Mouse (Mus musculus) intestine, embryonic 16.5 days (tissue): ENCODE results near the gene Gpat3. TPM values are rescaled to one million over a fixed set of nuclear protein-coding genes. Genes with fewer than 3 reads are reported as not detected.
A peak's percentile ranks its signal among the peaks of the same experiment; 100 is the strongest.

Source experiments
- ATAC-seq: fragments of 200-750 bp; cut with Nextera tagmentation; 2 replicates; pipeline ENCODE4 v1.8.0; 2017; ENCODE audit warnings: moderate TSS enrichment, moderate library complexity
- H3K27ac ChIP-seq: fragments of 300-500 bp; sonication (generic); 2 replicates; pipeline ENCODE4 v1.5.1; 2014; ENCODE audit warnings: mild to moderate bottlenecking, low read length
- H3K27me3 ChIP-seq: fragments of 300-500 bp; sonication (generic); replicated peaks from 2 replicates; pipeline ENCODE4 v1.6.1; 2014; ENCODE audit warnings: low read length, control low read depth, mixed read lengths; ENCODE audit not compliant: control insufficient read depth, insufficient read depth
- H3K36me3 ChIP-seq: fragments of 300-500 bp; sonication (generic); 2 replicates; pipeline ENCODE4 v1.6.1; 2014; ENCODE audit warnings: low read length, control low read depth; ENCODE audit not compliant: control insufficient read depth, insufficient read depth
- H3K4me1 ChIP-seq: fragments of 300-500 bp; sonication (generic); 2 replicates; pipeline ENCODE4 v1.6.1; 2014; ENCODE audit warnings: low read length, control low read depth, mixed read lengths; ENCODE audit not compliant: control insufficient read depth, insufficient read depth
- H3K4me2 ChIP-seq: fragments of 300-500 bp; sonication (generic); 2 replicates; pipeline ENCODE4 v1.6.1; 2014; ENCODE audit warnings: low read depth, low read length, control low read depth
- H3K4me3 ChIP-seq: fragments of 300-500 bp; sonication (generic); 2 replicates; pipeline ENCODE4 v1.5.1; 2014; ENCODE audit warnings: mild to moderate bottlenecking, low read length
- H3K9ac ChIP-seq: fragments of 300-500 bp; sonication (generic); 2 replicates; pipeline ENCODE4 v1.6.1; 2014; ENCODE audit warnings: low read depth, low read length
- H3K9me3 ChIP-seq: fragments of 300-500 bp; sonication (generic); 2 replicates; pipeline ENCODE4 v1.6.1; 2016; ENCODE audit warnings: low read length, control low read depth; ENCODE audit not compliant: control insufficient read depth
- WGBS: fragments of 180-500 bp; shearing (Covaris S2); extraction: QIAGEN DNeasy Blood & Tissue Kit; methylation state at CpG from one replicate; pipeline ENCODE4 v1.1.7; 2014; 5-methylcytosine and 5-hydroxymethylcytosine counted together
- polyA plus RNA-seq: library from polyadenylated mRNA; unstranded; fragments of >200 nt; fragmentation: Nextera tagmentation; extraction: Ambion mirVana; gene quantifications from 2 replicates; pipeline ENCODE4 v1.2.1, GENCODE M21; 2015

Gene Gpat3
- polyA plus RNA-seq, 1 experiment from 2014 or later, result 20.5 TPM

- Histone ChIP-seq H3K4me3 (no peak overlapping the region), H3K27ac (no peak overlapping the region), H3K27me3 (peaks cover 2% of the 10 kb centered on the region; the same call in 1 of the 2 replicates), H3K4me2 (no peak overlapping the region), H3K36me3 (no peaks in the 10 kb centered on the region), H3K9ac (no peak overlapping the region), H3K4me1 (no peaks in the 10 kb centered on the region), H3K9me3 (no peaks in the 10 kb centered on the region)
- WGBS, result 23% methylated on average over 15 of the region's 15 CpGs
- ATAC-seq, result peak; percentile 21; the same call in 1 of the 2 replicates
Measured at GRCm38 (mm10) chr5:100917252-100917774, 71.8 kb downstream of the Gpat3 start.

DNA sequence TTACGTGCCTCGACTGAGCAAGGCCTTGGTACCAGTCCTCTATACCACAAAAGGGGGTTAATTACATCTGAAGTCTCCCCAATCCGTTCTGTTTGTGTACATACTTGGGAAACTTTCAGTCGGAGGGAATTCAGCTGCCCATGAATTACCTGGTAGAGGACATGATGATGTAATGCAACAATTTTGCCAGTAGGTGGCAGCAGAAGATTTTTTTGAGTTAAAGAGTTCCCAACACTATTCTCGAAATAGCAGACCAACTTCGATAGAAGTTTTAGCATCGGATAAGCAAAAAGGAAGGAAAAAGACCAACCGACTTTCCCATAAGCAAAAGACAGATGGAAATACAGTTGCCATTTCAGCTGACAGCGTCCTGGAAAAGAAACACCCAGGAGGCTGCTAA, 73.6 kb downstream of the Gpat3 start:
- Histone ChIP-seq H3K4me3 (no peak overlapping the region), H3K27me3 (peaks cover 2% of the 10 kb centered on the region; the same call in 1 of the 2 replicates), H3K4me2 (no peak overlapping the region), H3K36me3 (no peaks in the 10 kb centered on the region), H3K9ac (no peak overlapping the region), H3K4me1 (no peaks in the 10 kb centered on the region), H3K27ac (no peak overlapping the region), H3K9me3 (no peaks in the 10 kb centered on the region)
- no peak for ATAC-seq
- 16% methylated on average over 9 of the region's 9 CpGs for WGBS

DNA sequence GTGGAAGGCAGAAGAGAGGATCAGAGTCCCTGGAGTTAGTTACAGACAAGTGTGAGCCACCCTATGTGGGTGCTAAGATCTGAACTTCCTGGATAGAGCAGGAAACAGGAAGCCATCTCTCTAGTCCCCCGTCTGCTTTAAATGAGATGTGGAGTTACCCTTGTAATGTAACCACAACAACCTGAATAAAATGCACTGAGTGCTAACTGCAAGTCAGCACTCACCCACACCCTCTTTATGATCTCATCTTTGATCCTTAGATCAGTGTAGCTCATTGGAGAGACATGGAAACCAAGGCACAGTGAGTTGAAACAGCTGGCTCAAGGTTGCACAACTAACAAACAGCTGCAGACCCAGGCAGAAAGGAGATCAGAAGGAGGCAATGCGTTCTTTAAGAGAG, 84.2 kb downstream of the Gpat3 start:
- Histone ChIP-seq H3K27me3 (no peaks in the 10 kb centered on the region), H3K4me2 (no peak overlapping the region), H3K9me3 (no peaks in the 10 kb centered on the region), H3K27ac (no peak overlapping the region), H3K9ac (no peak overlapping the region), H3K4me1 (no peaks in the 10 kb centered on the region), H3K36me3 (no peaks in the 10 kb centered on the region), H3K4me3 (no peak overlapping the region)
- 88% methylated on average over 2 of the region's 2 CpGs for WGBS
- no peak for ATAC-seq

DNA sequence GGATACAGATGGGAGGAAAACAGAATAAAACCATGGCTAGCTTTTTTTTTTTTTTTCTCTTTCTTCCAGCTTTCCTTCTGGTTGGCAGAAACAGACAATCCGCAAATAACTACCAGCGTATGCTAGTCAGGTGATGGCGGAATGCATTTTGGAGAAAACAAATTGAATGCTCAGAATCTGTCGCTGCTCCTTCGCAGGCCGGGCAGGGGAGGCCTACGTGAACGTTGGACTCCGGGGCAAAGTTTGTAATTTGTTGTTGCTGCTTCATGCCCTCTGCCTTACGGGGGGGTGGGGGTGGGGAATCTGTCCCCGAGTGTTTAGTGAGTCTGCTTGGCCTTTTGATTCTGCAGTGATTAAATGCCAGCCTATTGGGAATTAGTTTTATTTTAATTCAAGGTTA, 98.2 kb downstream of the Gpat3 start:
- Histone ChIP-seq H3K9me3 (no peaks in the 10 kb centered on the region), H3K36me3 (no peaks in the 10 kb centered on the region), H3K27me3 (no peaks in the 10 kb centered on the region), H3K4me3 (no peak overlapping the region), H3K4me1 (no peaks in the 10 kb centered on the region), H3K4me2 (no peak overlapping the region), H3K27ac (no peak overlapping the region), H3K9ac (no peak overlapping the region)
- ATAC-seq, result no peak
- WGBS, result 62% methylated on average over 11 of the region's 11 CpGs

- Histone ChIP-seq H3K9ac (no peak overlapping the region), H3K36me3 (no peaks in the 10 kb centered on the region), H3K4me1 (no peaks in the 10 kb centered on the region), H3K4me2 (no peak overlapping the region), H3K27ac (no peak overlapping the region), H3K9me3 (no peaks in the 10 kb centered on the region), H3K27me3 (no peaks in the 10 kb centered on the region), H3K4me3 (no peak overlapping the region)
- ATAC-seq, result no peak
- 58% methylated on average over 10 of the region's 10 CpGs for WGBS
Measured at GRCm38 (mm10) chr5:100945336-100945735, 99.8 kb downstream of the Gpat3 start.

Other genes starting within 250 kb of the Gpat3 start
- 59.3 and 60.2 TPM in 2 replicates for gene Coq2, start 170.6 kb upstream of the Gpat3 start, polyA plus RNA-seq
- gene Hpse, start 126.0 kb upstream of the Gpat3 start, polyA plus RNA-seq, result 2.9 TPM in 2 replicates
- gene Helq, start 47.1 kb upstream of the Gpat3 start, polyA plus RNA-seq, result 11.6 and 13.9 TPM in 2 replicates
- gene Mrps18c, start 47.1 kb upstream of the Gpat3 start, polyA plus RNA-seq, result 152 and 155 TPM in 2 replicates
- gene Abraxas1, start 24.7 kb upstream of the Gpat3 start, polyA plus RNA-seq, result 24.1 and 27.5 TPM in 2 replicates